Mouse (Mus musculus) cortical plate, adult 2 months (tissue): ENCODE measurements at regions not wholly inside any gene's neighbourhood (a gene's known extent, or its start where the extent isn't known, plus 50 kb on each side); places are given as distances from the start of the nearest gene placed in this dataset.

Source experiments
- CTCF ChIP-seq: fragments of 200-500 bp; IDR thresholded peaks from 2 replicates; pipeline ENCODE4 v1.5.1; 2011; ENCODE audit warnings: mild to moderate bottlenecking, control low read depth, low read length; ENCODE audit not compliant: insufficient read depth; ENCODE audit errors: extremely low read depth
- POLR2A ChIP-seq: fragments of 200-500 bp; IDR thresholded peaks from 2 replicates; pipeline ENCODE4 v1.6.1; 2011; ENCODE audit warnings: mild to moderate bottlenecking, low read length, control low read depth; ENCODE audit not compliant: insufficient read depth; ENCODE audit errors: extremely low read depth

GRCm38 (mm10) chr13:110688796-110689195 is 293.9 kb downstream of the Plk2 start:
- TF ChIP-seq POLR2A (no peak), CTCF (no peak)
